Mouse (Mus musculus) CH12.LX (cell line): ENCODE data around the gene Ccdc157. TPM values are rescaled to one million over a fixed set of nuclear protein-coding genes. Genes with fewer than 3 reads are reported as not detected.

Source experiments
- DNase-seq: peaks from one replicate; pipeline ENCODE4 v3.0.0-alpha.2; 2013; ENCODE audit errors: extremely low read depth
- H3K27ac ChIP-seq: 2 replicates; pipeline ENCODE4 v1.5.1; 2012; ENCODE audit warnings: low read depth, mild to moderate bottlenecking, control low read depth, moderate library complexity; ENCODE audit not compliant: insufficient read depth
- H3K27me3 ChIP-seq: replicated peaks from 2 replicates; pipeline ENCODE3; 2012; ENCODE audit warnings: inconsistent platforms
- H3K36me3 ChIP-seq, 2 experiments: replicated peaks in 1 of 2; 2 replicates each; pipeline versions ENCODE3 to v1.6.1; 2012; ENCODE audit warnings: inconsistent platforms in 1 of 2, low read length in 1 of 2, mild to moderate bottlenecking in 1 of 2, mixed read lengths in 1 of 2, moderate library complexity in 1 of 2; ENCODE audit not compliant: control insufficient read depth in 1 of 2, insufficient read depth in 1 of 2
- H3K4me1 ChIP-seq, 2 experiments: 2 replicates each; pipeline ENCODE4 v1.6.1; 2012; ENCODE audit warnings: inconsistent platforms in 1 of 2, moderate library complexity in 1 of 2; ENCODE audit not compliant: insufficient read depth in 2 of 2, control insufficient read depth in 1 of 2
- H3K4me2 ChIP-seq: 2 replicates; pipeline ENCODE4 v1.6.1; 2012; ENCODE audit warnings: low read depth, mild to moderate bottlenecking, control low read depth; ENCODE audit not compliant: poor library complexity, insufficient read depth, severe bottlenecking
- H3K4me3 ChIP-seq, 3 experiments: fragments of 150-350 bp in 1 of 3; sonication (generic) in 1 of 3; replicated peaks in 1 of 3; 2 replicates each; pipeline versions ENCODE3 to v1.5.1; 2011 to 2012; ENCODE audit warnings: low read depth in 2 of 3, low read length in 2 of 3, mild to moderate bottlenecking in 2 of 3, moderate library complexity in 2 of 3, control low read depth in 1 of 3, improper control_type of control experiment in 1 of 3, inconsistent platforms in 1 of 3, mixed read lengths in 1 of 3; ENCODE audit not compliant: poor library complexity in 1 of 3
- H3K79me2 ChIP-seq: replicated peaks from 2 replicates; pipeline ENCODE4 v1.6.1; 2012; ENCODE audit warnings: mild to moderate bottlenecking, moderate library complexity; ENCODE audit not compliant: control insufficient read depth, poor library complexity, insufficient read depth, severe bottlenecking; ENCODE audit errors: extremely low read depth
- H3K9ac ChIP-seq: 2 replicates; pipeline ENCODE4 v1.6.1; 2012; ENCODE audit warnings: low read depth, mild to moderate bottlenecking, control low read depth, moderate library complexity; ENCODE audit not compliant: insufficient read depth
- H3K9me3 ChIP-seq: replicated peaks from 2 replicates; pipeline ENCODE3; 2012; ENCODE audit warnings: low read length, inconsistent platforms, mixed read lengths
- BHLHE40 ChIP-seq: IDR thresholded peaks from 2 replicates; pipeline ENCODE4 v1.6.1; 2011; ENCODE audit warnings: mild to moderate bottlenecking, low read depth, low read length, improper control_type of control experiment
- CHD1 ChIP-seq: IDR thresholded peaks from 2 replicates; pipeline ENCODE4 v1.6.1; 2012; ENCODE audit warnings: low read depth, low read length, improper control_type of control experiment, inconsistent platforms
- CHD2 ChIP-seq: IDR thresholded peaks from 2 replicates; pipeline ENCODE4 v1.6.1; 2011; ENCODE audit warnings: low read length, improper control_type of control experiment
- CTCF ChIP-seq, 2 experiments: IDR thresholded peaks in 1 of 2; conservative IDR thresholded peaks in 1 of 2; 2 replicates each; pipeline ENCODE4 v1.5.1; 2011 to 2012; ENCODE audit warnings: low read depth in 2 of 2, low read length in 2 of 2, improper control_type of control experiment in 1 of 2, inconsistent platforms in 1 of 2, mild to moderate bottlenecking in 1 of 2, moderate library complexity in 1 of 2
- E2F4 ChIP-seq: IDR thresholded peaks from 2 replicates; pipeline ENCODE4 v1.6.1; 2011; ENCODE audit warnings: low read depth, low read length, improper control_type of control experiment; ENCODE audit not compliant: insufficient replicate concordance
- ELF1 ChIP-seq: IDR thresholded peaks from 2 replicates; pipeline ENCODE4 v1.6.1; 2014; ENCODE audit warnings: low read depth, mild to moderate bottlenecking, inconsistent platforms, low read length, improper control_type of control experiment
- EP300 ChIP-seq: IDR thresholded peaks from 2 replicates; pipeline ENCODE4 v1.6.1; 2011; ENCODE audit warnings: low read length, improper control_type of control experiment
- ETS1 ChIP-seq: conservative IDR thresholded peaks from 2 replicates; pipeline ENCODE4 v1.6.1; 2012; ENCODE audit warnings: low read depth, mild to moderate bottlenecking, inconsistent platforms, low read length, improper control_type of control experiment, moderate library complexity
- GABPA ChIP-seq: IDR thresholded peaks from 2 replicates; pipeline ENCODE4 v1.6.1; 2012; ENCODE audit warnings: low read depth, low read length, improper control_type of control experiment, inconsistent platforms; ENCODE audit not compliant: insufficient replicate concordance
- HCFC1 ChIP-seq: IDR thresholded peaks from 2 replicates; pipeline ENCODE4 v1.6.1; 2012; ENCODE audit warnings: low read depth, mild to moderate bottlenecking, inconsistent platforms, low read length, improper control_type of control experiment
- IRF4 ChIP-seq: IDR thresholded peaks from 2 replicates; pipeline ENCODE4 v1.6.1; 2014; ENCODE audit warnings: low read depth, mild to moderate bottlenecking, inconsistent platforms, low read length, improper control_type of control experiment
- JUN ChIP-seq: IDR thresholded peaks from 2 replicates; pipeline ENCODE4 v1.6.1; 2011; ENCODE audit warnings: low read depth, mild to moderate bottlenecking, low read length, improper control_type of control experiment, moderate library complexity; ENCODE audit not compliant: insufficient read depth
- JUND ChIP-seq: conservative IDR thresholded peaks from 2 replicates; pipeline ENCODE4 v1.6.1; 2011; ENCODE audit warnings: low read depth, low read length, improper control_type of control experiment
- KAT2A ChIP-seq: IDR thresholded peaks from 2 replicates; pipeline ENCODE4 v1.6.1; 2012; ENCODE audit warnings: low read length, improper control_type of control experiment, inconsistent platforms; ENCODE audit not compliant: insufficient replicate concordance
- MAFK ChIP-seq: IDR thresholded peaks from 2 replicates; pipeline ENCODE4 v1.6.1; 2011; ENCODE audit warnings: low read length, improper control_type of control experiment; ENCODE audit not compliant: insufficient replicate concordance
- MAX ChIP-seq: IDR thresholded peaks from 2 replicates; pipeline ENCODE4 v1.6.1; 2011; ENCODE audit warnings: low read length, improper control_type of control experiment
- MAZ ChIP-seq: IDR thresholded peaks from 2 replicates; pipeline ENCODE4 v1.6.1; 2012; ENCODE audit warnings: low read depth, mild to moderate bottlenecking, inconsistent platforms, low read length, improper control_type of control experiment, moderate library complexity
- MEF2A ChIP-seq: IDR thresholded peaks from 2 replicates; pipeline ENCODE4 v1.6.1; 2014; ENCODE audit warnings: low read depth, mild to moderate bottlenecking, inconsistent platforms, low read length, improper control_type of control experiment, borderline replicate concordance
- MXI1 ChIP-seq: IDR thresholded peaks from 2 replicates; pipeline ENCODE4 v1.6.1; 2011; ENCODE audit warnings: mild to moderate bottlenecking, low read depth, low read length, improper control_type of control experiment
- MYC ChIP-seq: IDR thresholded peaks from 2 replicates; pipeline ENCODE4 v1.6.1; 2011; ENCODE audit warnings: low read depth, mild to moderate bottlenecking, improper control_type of control experiment, low read length
- NELFE ChIP-seq: IDR thresholded peaks from 2 replicates; pipeline ENCODE4 v1.6.1; 2011; ENCODE audit warnings: low read depth, low read length, improper control_type of control experiment
- NRF1 ChIP-seq: IDR thresholded peaks from 2 replicates; pipeline ENCODE4 v1.6.1; 2014; ENCODE audit warnings: low read depth, mild to moderate bottlenecking, inconsistent platforms, low read length, improper control_type of control experiment, moderate library complexity
- PAX5 ChIP-seq: IDR thresholded peaks from 2 replicates; pipeline ENCODE4 v1.6.1; 2012; ENCODE audit warnings: low read length, inconsistent platforms, mixed read lengths
- POLR2A ChIP-seq: IDR thresholded peaks from 2 replicates; pipeline ENCODE4 v1.6.1; 2011; ENCODE audit warnings: low read depth, mild to moderate bottlenecking, improper control_type of control experiment, low read length
- POLR2AphosphoS2 ChIP-seq: IDR thresholded peaks from 2 replicates; pipeline ENCODE4 v1.6.1; 2011; ENCODE audit warnings: low read depth, low read length, improper control_type of control experiment
- RAD21 ChIP-seq: IDR thresholded peaks from 2 replicates; pipeline ENCODE4 v1.6.1; 2011; ENCODE audit warnings: low read depth, mild to moderate bottlenecking, low read length, improper control_type of control experiment, moderate library complexity
- RCOR1 ChIP-seq: conservative IDR thresholded peaks from 2 replicates; pipeline ENCODE4 v1.6.1; 2012; ENCODE audit warnings: low read depth, mild to moderate bottlenecking, inconsistent platforms, low read length, improper control_type of control experiment
- SIN3A ChIP-seq: IDR thresholded peaks from 2 replicates; pipeline ENCODE4 v1.6.1; 2012; ENCODE audit warnings: low read length, improper control_type of control experiment, inconsistent platforms
- SMC3 ChIP-seq: IDR thresholded peaks from 2 replicates; pipeline ENCODE4 v1.6.1; 2011; ENCODE audit warnings: low read depth, low read length, improper control_type of control experiment
- TBP ChIP-seq: conservative IDR thresholded peaks from 2 replicates; pipeline ENCODE4 v1.6.1; 2011; ENCODE audit warnings: low read depth, low read length, improper control_type of control experiment
- TCF12 ChIP-seq: IDR thresholded peaks from 2 replicates; pipeline ENCODE4 v1.6.1; 2014; ENCODE audit warnings: low read depth, mild to moderate bottlenecking, inconsistent platforms, low read length, improper control_type of control experiment
- UBTF ChIP-seq: IDR thresholded peaks from 2 replicates; pipeline ENCODE4 v1.6.1; 2012; ENCODE audit warnings: low read depth, mild to moderate bottlenecking, inconsistent platforms, low read length, improper control_type of control experiment, moderate library complexity
- USF1 ChIP-seq: IDR thresholded peaks from 2 replicates; pipeline ENCODE4 v1.6.1; 2014; ENCODE audit warnings: low read depth, mild to moderate bottlenecking, inconsistent platforms, low read length, improper control_type of control experiment
- USF2 ChIP-seq: conservative IDR thresholded peaks from 2 replicates; pipeline ENCODE4 v1.6.1; 2011; ENCODE audit warnings: low read depth, low read length, improper control_type of control experiment
- ZC3H11A ChIP-seq: IDR thresholded peaks from 2 replicates; pipeline ENCODE4 v1.6.1; 2012; ENCODE audit warnings: low read depth, mild to moderate bottlenecking, inconsistent platforms, low read length, improper control_type of control experiment
- ZKSCAN1 ChIP-seq: IDR thresholded peaks from 2 replicates; pipeline ENCODE4 v1.6.1; 2012; ENCODE audit warnings: low read depth, inconsistent platforms, low read length, improper control_type of control experiment, borderline replicate concordance
- ZMIZ1 ChIP-seq: IDR thresholded peaks from 2 replicates; pipeline ENCODE4 v1.6.1; 2012; ENCODE audit warnings: low read depth, mild to moderate bottlenecking, inconsistent platforms, low read length, improper control_type of control experiment
- ZNF384 ChIP-seq: IDR thresholded peaks from 2 replicates; pipeline ENCODE4 v1.6.1; 2012; ENCODE audit warnings: low read depth, low read length, improper control_type of control experiment, inconsistent platforms
- dilution Hi-C: fragments of 300-500 bp; cut with MboI; formaldehyde crosslinking; loops from 2 replicates; pipeline ENCODE4 v1.14.3; 2020; ENCODE audit warnings: low sequenced_read_pairs; ENCODE audit not compliant: extremely low pct_unique_long_range_greater_than_20kb, extremely low pct_ligation_motif_present
- in situ Hi-C: fragments of 300-500 bp; cut with MboI; formaldehyde crosslinking; loops from 3 replicates; pipeline ENCODE4 v1.14.3; 2019; ENCODE audit warnings: low sequenced_read_pairs, low pct_ligation_motif_present, low pct_unique_long_range_greater_than_20kb, mixed read lengths
- polyA plus RNA-seq: library from polyadenylated mRNA; unstranded; fragments of >175 nt; gene quantifications from 2 replicates; pipeline ENCODE4 v1.2.1, GENCODE M21; 2012; ENCODE audit warnings: low read depth; ENCODE audit not compliant: insufficient read length
- total RNA-seq, 2 experiments: library from RNA; depleted of rRNA; stranded (reverse); fragments of 300-350 nt in 1 of 2; fragments of >200 nt in 1 of 2; gene quantifications; 2 replicates each; pipeline ENCODE4 v1.2.3; 2012 to 2014

The Ccdc157 gene
- total and polyA plus RNA-seq, 3 experiments: 2.3 to 4.4 (median 4.0) TPM

- Histone ChIP-seq H3K4me1 (peaks cover 0 to 31% of the 10 kb centered on the region in 2 experiments; a peak in 2 of 4 replicates), H3K4me2 (no peak overlapping the region), H3K79me2 (no peaks in the 10 kb centered on the region), H3K27ac (no peak overlapping the region), H3K9ac (no peak overlapping the region), H3K36me3 (peaks cover 63 to 98% of the 10 kb centered on the region in 2 experiments), H3K4me3 (no peak overlapping the region), H3K27me3 (no peaks in the 10 kb centered on the region), H3K9me3 (no peaks in the 10 kb centered on the region)
- no peak for TF ChIP-seq JUND
- TF ChIP-seq USF2: no peak
- TF ChIP-seq MXI1: no peak
- no peak for TF ChIP-seq PAX5
- peak; percentile 54; the same call in 1 of the 2 replicates for TF ChIP-seq MEF2A
- peak; percentile 98 for TF ChIP-seq SMC3
- 0 out of 2 replicates have a peak, but pooled peaks have one; percentile 41 for TF ChIP-seq MYC
- no peak for TF ChIP-seq BHLHE40
- TF ChIP-seq TCF12: no peak
- no peak for TF ChIP-seq E2F4
- no peak for TF ChIP-seq ETS1
- TF ChIP-seq IRF4: 0 out of 2 replicates have a peak, but pooled peaks have one; percentile 19
- no peak for TF ChIP-seq HCFC1
- peak; percentile 67 for TF ChIP-seq SIN3A
- TF ChIP-seq CHD1: no peak
- 0 out of 2 replicates have a peak, but pooled peaks have one; percentile 62 for TF ChIP-seq MAX
- no peak for TF ChIP-seq UBTF
- TF ChIP-seq EP300: peak; percentile 24; the same call in 1 of the 2 replicates
- TF ChIP-seq RAD21: peak; percentile 95
- TF ChIP-seq RCOR1: no peak
- no peak for TF ChIP-seq ELF1
- no peak for TF ChIP-seq GABPA
- no peak for TF ChIP-seq NRF1
- TF ChIP-seq ZMIZ1: no peak
- TF ChIP-seq JUN: no peak
- TF ChIP-seq KAT2A: no peak
- no peak for TF ChIP-seq POLR2A
- TF ChIP-seq TBP: no peak
- TF ChIP-seq ZKSCAN1: no peak
- TF ChIP-seq NELFE: peak; percentile 43; the same call in 1 of the 2 replicates
- TF ChIP-seq MAFK: no peak
- peak; percentile 94 to 95 for TF ChIP-seq CTCF (conservative IDR thresholded peaks at IDR 0.05 in 1 of 2, IDR thresholded peaks at IDR 0.05 in 1 of 2; ENCODE audit: low read depth in 2 of 2, low read length in 2 of 2)
- TF ChIP-seq ZNF384: peak; percentile 49; the same call in 1 of the 2 replicates
- no peak for TF ChIP-seq USF1
- peak; percentile 70; the same call in 1 of the 2 replicates for TF ChIP-seq MAZ
- TF ChIP-seq ZC3H11A: peak; percentile 85
- 0 out of 2 replicates have a peak, but pooled peaks have one; percentile 39 for TF ChIP-seq CHD2
- no peak for TF ChIP-seq POLR2AphosphoS2
- dilution Hi-C loops: no loop called here
- in situ Hi-C loops: loop anchor here (5.0 kb wide), 1 partner anchor 72 kb away; the partner anchor contains the start of gene Rnf215
- DNase-seq: no peak
These were observed 49.5 kb upstream of the Ccdc157 start for GRCm38 (mm10) chr11:4209556-4209955.
